Mouse (Mus musculus): ENCODE measurements at regions not wholly inside any gene's neighbourhood (a gene's known extent, or its start where the extent isn't known, plus 50 kb on each side); places are given as distances from the start of the nearest gene placed in this dataset.

DNA sequence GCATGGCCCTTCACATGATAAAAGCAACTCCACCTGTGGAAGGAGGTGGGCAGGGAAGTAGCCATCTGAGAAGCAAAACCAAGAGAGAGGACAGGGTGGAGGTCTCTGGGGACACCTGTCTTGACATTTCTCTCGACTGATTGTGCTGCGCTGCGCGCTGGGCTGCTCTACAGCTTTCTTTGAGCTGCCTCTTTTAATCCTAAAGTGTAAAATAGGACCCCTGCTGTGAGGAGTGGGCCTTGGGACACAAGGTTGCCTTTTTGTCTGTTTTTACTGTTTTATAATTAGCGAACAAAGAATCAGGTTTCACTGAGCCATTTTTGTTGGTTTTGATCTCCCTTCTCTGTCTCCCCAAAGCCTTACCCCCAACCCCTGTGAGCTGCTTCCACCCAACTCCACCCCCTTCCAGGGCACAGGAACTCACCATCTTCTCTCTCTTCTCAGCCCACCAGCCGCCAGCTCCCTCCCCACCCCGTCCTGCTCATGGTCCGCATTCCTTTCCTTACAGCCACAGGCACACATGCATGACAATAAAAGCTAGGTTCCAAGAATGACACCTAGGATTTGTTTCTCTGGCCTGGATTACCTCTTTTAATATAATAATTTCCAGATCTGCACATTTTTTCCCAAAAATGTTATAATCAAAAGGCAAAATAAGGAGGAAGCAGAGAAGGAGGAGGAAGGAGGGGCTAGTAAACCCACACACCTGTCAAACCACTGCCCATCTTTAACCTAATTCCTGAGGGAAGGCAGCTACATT lies 57.3 kb downstream of the Cbln4 start:
- Histone ChIP-seq H3K9ac (ENCODE audit: low read depth, poor library complexity, severe bottlenecking) (no peak overlapping the region), H3K27ac (ENCODE audit: insufficient read depth, low read length) (no peak overlapping the region), H3K4me1 (ENCODE audit: control insufficient read depth, insufficient read depth, low read length) (peaks cover 7% of the 10 kb centered on the region), H3K36me3 (ENCODE audit: control insufficient read depth, insufficient read depth, low read length, poor library complexity, severe bottlenecking) (no peaks in the 10 kb centered on the region), H3K27me3 (ENCODE audit: control insufficient read depth, insufficient read depth, low read length, poor library complexity, severe bottlenecking) (no peaks in the 10 kb centered on the region), H3K4me3 (ENCODE audit: low read depth, low read length) (no peak overlapping the region), H3K9me3 (replicated peaks; ENCODE audit: control insufficient read depth, insufficient read depth, low read length, poor library complexity, severe bottlenecking) (no peaks in the 10 kb centered on the region)
- no peak for TF ChIP-seq CTCF (IDR thresholded peaks at IDR 0.05; ENCODE audit: low read depth, low read length)
- no peak for TF ChIP-seq POLR2A (IDR thresholded peaks at IDR 0.05; ENCODE audit: insufficient read depth, low read length)
- no peak for TF ChIP-seq EP300 (IDR thresholded peaks at IDR 0.05; ENCODE audit: insufficient read depth, low read depth, low read length)

DNA sequence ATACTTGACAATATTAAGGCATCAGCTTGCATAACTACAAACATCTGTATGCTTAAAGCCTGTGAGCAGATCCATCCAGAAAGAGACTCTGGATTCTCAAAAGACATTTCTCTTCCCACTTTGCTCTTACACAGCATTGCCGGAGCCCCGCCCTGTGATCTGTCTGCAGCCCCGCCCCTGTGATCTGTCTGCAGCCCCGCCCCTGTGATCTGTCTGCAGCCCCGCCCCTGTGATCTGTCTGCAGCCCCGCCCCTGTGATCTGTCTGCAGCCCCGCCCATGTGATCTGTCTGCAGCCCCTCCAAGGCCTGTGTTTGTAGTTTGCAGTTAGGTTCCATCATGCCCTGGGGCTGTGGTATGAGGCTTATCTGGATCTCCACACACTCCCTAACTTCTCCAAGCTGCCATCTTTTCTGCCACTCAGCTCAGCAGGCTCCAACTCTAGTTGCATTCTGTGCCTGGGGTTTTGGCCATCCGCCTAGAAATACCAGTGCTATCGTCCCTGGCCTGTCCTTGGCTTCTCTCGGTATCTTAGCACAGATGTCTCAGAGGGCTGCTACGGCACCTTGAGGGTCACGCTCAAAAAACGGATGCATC lies 73.9 kb downstream of the Cbln4 start:
- TF ChIP-seq EP300 (IDR thresholded peaks at IDR 0.05; ENCODE audit: insufficient read depth, low read depth, low read length) (no peak), CTCF (IDR thresholded peaks at IDR 0.05; ENCODE audit: low read depth, low read length) (no peak), POLR2A (IDR thresholded peaks at IDR 0.05; ENCODE audit: insufficient read depth, low read length) (no peak)
- Histone ChIP-seq H3K4me3 (ENCODE audit: low read depth, low read length) (no peak overlapping the region), H3K27me3 (ENCODE audit: control insufficient read depth, insufficient read depth, low read length, poor library complexity, severe bottlenecking) (no peaks in the 10 kb centered on the region), H3K4me1 (ENCODE audit: control insufficient read depth, insufficient read depth, low read length) (no peaks in the 10 kb centered on the region), H3K9ac (ENCODE audit: low read depth, poor library complexity, severe bottlenecking) (no peak overlapping the region), H3K9me3 (replicated peaks; ENCODE audit: control insufficient read depth, insufficient read depth, low read length, poor library complexity, severe bottlenecking) (no peaks in the 10 kb centered on the region), H3K27ac (ENCODE audit: insufficient read depth, low read length) (no peak overlapping the region), H3K36me3 (ENCODE audit: control insufficient read depth, insufficient read depth, low read length, poor library complexity, severe bottlenecking) (no peaks in the 10 kb centered on the region)

DNA sequence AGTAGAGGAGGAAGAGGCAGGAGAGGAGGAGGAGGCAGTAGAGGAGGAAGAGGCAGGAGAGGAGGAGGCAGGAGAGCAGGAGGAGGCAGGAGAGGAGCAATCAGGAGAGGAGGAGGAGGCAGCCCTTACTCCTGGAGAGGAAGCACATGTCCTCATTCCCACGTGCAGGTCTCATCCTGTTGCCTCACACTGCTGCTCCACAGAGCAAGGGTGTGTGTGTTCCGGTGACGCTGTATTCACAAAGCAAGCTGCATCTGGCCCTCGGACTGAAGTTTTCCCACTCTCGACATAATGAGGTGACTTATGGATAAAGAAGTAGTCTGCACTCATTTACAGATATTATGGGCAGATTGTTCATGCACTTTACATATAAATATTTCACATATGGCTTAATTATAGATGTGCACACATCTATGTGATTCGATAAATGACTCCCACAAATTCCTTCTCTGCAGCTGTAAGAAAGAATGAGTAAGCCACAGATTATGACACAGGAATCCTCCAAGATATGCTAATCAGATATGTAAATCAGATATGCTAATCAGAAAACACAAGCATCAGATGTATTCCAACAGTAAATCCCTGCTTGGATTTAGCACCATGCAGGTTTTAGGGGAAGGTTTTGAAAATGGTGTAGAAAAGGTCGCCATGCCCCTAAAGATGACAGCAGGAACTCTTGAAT lies 96.6 kb downstream of the Cbln4 start:
- no peaks in the 10 kb centered on the region for H3K27me3 ChIP-seq (ENCODE audit: control insufficient read depth, insufficient read depth, low read length, poor library complexity, severe bottlenecking)
- no peaks in the 10 kb centered on the region for H3K9me3 ChIP-seq (replicated peaks; ENCODE audit: control insufficient read depth, insufficient read depth, low read length, poor library complexity, severe bottlenecking)
- H3K4me3 ChIP-seq (ENCODE audit: low read depth, low read length), result no peak overlapping the region
- no peaks in the 10 kb centered on the region for H3K4me1 ChIP-seq (ENCODE audit: control insufficient read depth, insufficient read depth, low read length)
- no peaks in the 10 kb centered on the region for H3K36me3 ChIP-seq (ENCODE audit: control insufficient read depth, insufficient read depth, low read length, poor library complexity, severe bottlenecking)
- H3K9ac ChIP-seq (ENCODE audit: low read depth, poor library complexity, severe bottlenecking), result no peak overlapping the region
- H3K27ac ChIP-seq (ENCODE audit: insufficient read depth, low read length), result no peak overlapping the region
- no peak for TF ChIP-seq CTCF (IDR thresholded peaks at IDR 0.05; ENCODE audit: low read depth, low read length)
- TF ChIP-seq EP300 (IDR thresholded peaks at IDR 0.05; ENCODE audit: insufficient read depth, low read depth, low read length), result no peak
- TF ChIP-seq POLR2A (IDR thresholded peaks at IDR 0.05; ENCODE audit: insufficient read depth, low read length), result no peak

DNA sequence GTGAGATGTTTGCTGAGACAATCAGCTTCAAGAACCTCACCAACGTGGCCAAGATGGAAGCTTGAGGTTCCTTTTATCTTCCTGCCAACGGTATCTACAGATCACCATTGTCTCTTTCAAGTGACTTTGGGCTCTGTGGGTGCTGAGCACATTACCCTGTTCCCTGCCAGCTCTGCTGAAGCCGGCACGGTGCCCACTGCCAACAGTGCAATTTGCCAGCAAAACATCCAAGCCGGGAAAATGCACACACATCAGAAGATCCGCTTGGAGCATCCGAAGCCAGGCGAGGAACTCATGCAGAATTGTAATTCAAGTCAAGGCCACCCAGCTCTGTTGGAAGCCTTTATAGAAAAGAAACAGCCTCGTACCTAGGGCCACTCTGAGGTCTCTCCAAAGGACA lies 100.6 kb downstream of the Cbln4 start:
- Histone ChIP-seq H3K27me3 (ENCODE audit: control insufficient read depth, insufficient read depth, low read length, poor library complexity, severe bottlenecking) (no peaks in the 10 kb centered on the region), H3K4me3 (ENCODE audit: low read depth, low read length) (no peak overlapping the region), H3K36me3 (ENCODE audit: control insufficient read depth, insufficient read depth, low read length, poor library complexity, severe bottlenecking) (no peaks in the 10 kb centered on the region), H3K4me1 (ENCODE audit: control insufficient read depth, insufficient read depth, low read length) (no peaks in the 10 kb centered on the region), H3K9ac (ENCODE audit: low read depth, poor library complexity, severe bottlenecking) (no peak overlapping the region), H3K9me3 (replicated peaks; ENCODE audit: control insufficient read depth, insufficient read depth, low read length, poor library complexity, severe bottlenecking) (no peaks in the 10 kb centered on the region), H3K27ac (ENCODE audit: insufficient read depth, low read length) (no peak overlapping the region)
- no peak for TF ChIP-seq POLR2A (IDR thresholded peaks at IDR 0.05; ENCODE audit: insufficient read depth, low read length)
- TF ChIP-seq CTCF (IDR thresholded peaks at IDR 0.05; ENCODE audit: low read depth, low read length), result no peak
- no peak for TF ChIP-seq EP300 (IDR thresholded peaks at IDR 0.05; ENCODE audit: insufficient read depth, low read depth, low read length)

DNA sequence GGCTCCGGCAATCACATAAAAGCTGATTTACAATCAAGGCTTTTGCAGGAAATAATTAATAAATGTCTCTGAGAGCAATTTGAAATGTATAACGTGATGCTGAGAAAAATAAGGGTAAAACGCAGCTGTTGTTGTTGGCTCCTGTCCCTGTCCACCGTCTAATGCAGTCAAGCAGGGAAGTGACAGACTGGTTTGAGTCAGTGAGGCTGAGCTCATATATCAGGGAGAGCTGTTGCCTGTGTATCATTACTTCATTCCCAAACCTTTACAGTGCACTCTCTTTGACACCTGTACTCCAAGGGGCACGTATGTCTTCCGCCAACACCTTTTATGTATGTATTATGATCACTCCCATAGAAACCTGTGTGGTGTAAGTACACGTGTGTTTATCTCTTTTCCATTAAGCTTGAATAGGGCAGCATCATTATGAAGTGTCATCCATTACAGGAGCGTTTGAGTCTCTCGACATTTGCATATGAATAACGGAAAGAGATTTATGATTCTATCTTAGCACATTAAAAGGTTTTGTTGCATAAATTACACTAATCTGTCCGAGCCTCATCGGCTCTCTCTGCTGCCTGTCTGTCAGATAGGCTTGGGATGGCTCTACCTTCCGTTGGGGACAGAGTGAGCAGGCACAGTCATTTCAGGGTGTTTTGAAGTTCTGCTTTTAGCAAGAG lies 107.5 kb downstream of the Cbln4 start:
- H3K36me3 ChIP-seq (ENCODE audit: control insufficient read depth, insufficient read depth, low read length, poor library complexity, severe bottlenecking), result no peaks in the 10 kb centered on the region
- H3K4me1 ChIP-seq (ENCODE audit: control insufficient read depth, insufficient read depth, low read length), result no peaks in the 10 kb centered on the region
- TF ChIP-seq CTCF (IDR thresholded peaks at IDR 0.05; ENCODE audit: low read depth, low read length) (no peak), POLR2A (IDR thresholded peaks at IDR 0.05; ENCODE audit: insufficient read depth, low read length) (no peak), EP300 (IDR thresholded peaks at IDR 0.05; ENCODE audit: insufficient read depth, low read depth, low read length) (no peak)
- no peak overlapping the region for H3K9ac ChIP-seq (ENCODE audit: low read depth, poor library complexity, severe bottlenecking)
- no peaks in the 10 kb centered on the region; the same call in 1 of the 2 replicates for H3K9me3 ChIP-seq (replicated peaks; ENCODE audit: control insufficient read depth, insufficient read depth, low read length, poor library complexity, severe bottlenecking)
- H3K27ac ChIP-seq (ENCODE audit: insufficient read depth, low read length), result no peak overlapping the region
- H3K27me3 ChIP-seq (ENCODE audit: control insufficient read depth, insufficient read depth, low read length, poor library complexity, severe bottlenecking), result no peaks in the 10 kb centered on the region
- no peak overlapping the region for H3K4me3 ChIP-seq (ENCODE audit: low read depth, low read length)

All from ES-Bruce4 (cell line).